Mouse (Mus musculus): ENCODE measurements around the gene Ceacam19. TPM values are rescaled to one million over a fixed set of nuclear protein-coding genes. Genes with fewer than 3 reads are reported as not detected.

Ceacam19 gene
- polyA plus RNA-seq, 1 experiment = not detected

- Histone ChIP-seq H3K4me3 (replicated peaks; ENCODE audit: control insufficient read depth, low read depth, low read length) (no peak overlapping the region), H3K27ac (ENCODE audit: control insufficient read depth, insufficient read depth, low read depth, low read length, poor library complexity) (no peak overlapping the region), H3K4me1 (ENCODE audit: control insufficient read depth, insufficient read depth, low read length) (peaks cover 5% of the 10 kb centered on the region; the same call in 1 of the 2 replicates)
- WGBS = 83% methylated on average over 6 of the region's 6 CpGs
- TF ChIP-seq POLR2A (IDR thresholded peaks at IDR 0.05; ENCODE audit: borderline replicate concordance, control insufficient read depth, low read depth, low read length) (no peak), CTCF (IDR thresholded peaks at IDR 0.05; ENCODE audit: control insufficient read depth, insufficient read depth, low read length) (no peak)
Observed at GRCm38 (mm10) chr7:19826756-19827155, 61.0 kb downstream of the Ceacam19 start.

Other genes starting within 250 kb of the Ceacam19 start
- 18.1 and 31.2 TPM in 2 replicates for gene Clptm1, start 222.9 kb downstream of the Ceacam19 start, polyA plus RNA-seq (2011; ENCODE audit: insufficient read depth, insufficient read length, low replicate concordance, missing spikeins)
- 13.2 TPM in 1 of 2 replicates, not detected in the other for gene Apoc2, start 210.0 kb downstream of the Ceacam19 start, polyA plus RNA-seq (2011; ENCODE audit: insufficient read depth, insufficient read length, low replicate concordance, missing spikeins)
- 7.6 TPM in 1 of 2 replicates, not detected in the other for gene Gm44805, start 206.5 kb downstream of the Ceacam19 start, polyA plus RNA-seq (2011; ENCODE audit: insufficient read depth, insufficient read length, low replicate concordance, missing spikeins)
- 3.6 and 18.7 TPM in 2 replicates for gene Apoc4, start 206.5 kb downstream of the Ceacam19 start, polyA plus RNA-seq (2011; ENCODE audit: insufficient read depth, insufficient read length, low replicate concordance, missing spikeins)
- 48.3 and 137 TPM in 2 replicates for gene Apoc1, start 195.3 kb downstream of the Ceacam19 start, polyA plus RNA-seq (2011; ENCODE audit: insufficient read depth, insufficient read length, low replicate concordance, missing spikeins)
- gene Apoe, start 188.8 kb downstream of the Ceacam19 start, polyA plus RNA-seq (2011; ENCODE audit: insufficient read depth, insufficient read length, low replicate concordance, missing spikeins) = 205 and 422 TPM in 2 replicates
- gene Tomm40, start 172.5 kb downstream of the Ceacam19 start, polyA plus RNA-seq (2011; ENCODE audit: insufficient read depth, insufficient read length, low replicate concordance, missing spikeins) = 19.2 and 19.3 TPM in 2 replicates
- 1.9 and 4.7 TPM in 2 replicates for gene Nectin2, start 137.5 kb downstream of the Ceacam19 start, polyA plus RNA-seq (2011; ENCODE audit: insufficient read depth, insufficient read length, low replicate concordance, missing spikeins)
- 0.79 and 4.5 TPM in 2 replicates for gene Bcam, start 116.9 kb downstream of the Ceacam19 start, polyA plus RNA-seq (2011; ENCODE audit: insufficient read depth, insufficient read length, low replicate concordance, missing spikeins)
- not detected in 2 replicates for gene Cblc, start 91.2 kb downstream of the Ceacam19 start, polyA plus RNA-seq (2011; ENCODE audit: insufficient read depth, insufficient read length, low replicate concordance, missing spikeins)
- gene Bcl3, start 65.2 kb downstream of the Ceacam19 start, polyA plus RNA-seq (2011; ENCODE audit: insufficient read depth, insufficient read length, low replicate concordance, missing spikeins) = 6.4 and 13.0 TPM in 2 replicates
- gene Gm19345, start 36.0 kb downstream of the Ceacam19 start, polyA plus RNA-seq (2011; ENCODE audit: insufficient read depth, insufficient read length, low replicate concordance, missing spikeins) = not detected in 2 replicates
- gene Ceacam16, start 26.7 kb downstream of the Ceacam19 start, polyA plus RNA-seq (2011; ENCODE audit: insufficient read depth, insufficient read length, low replicate concordance, missing spikeins) = 3.8 and 8.2 TPM in 2 replicates
- 2.6 and 4.7 TPM in 2 replicates for gene Pvr, start 33.2 kb upstream of the Ceacam19 start, polyA plus RNA-seq (2011; ENCODE audit: insufficient read depth, insufficient read length, low replicate concordance, missing spikeins)
- gene Igsf23, start 62.8 kb upstream of the Ceacam19 start, polyA plus RNA-seq (2011; ENCODE audit: insufficient read depth, insufficient read length, low replicate concordance, missing spikeins) = 0.52 TPM in 1 of 2 replicates, not detected in the other
- gene Ceacam20, start 77.4 kb upstream of the Ceacam19 start, polyA plus RNA-seq (2011; ENCODE audit: insufficient read depth, insufficient read length, low replicate concordance, missing spikeins) = 1.0 TPM in 2 replicates
- not detected in 2 replicates for gene Nlrp9b, start 103.5 kb upstream of the Ceacam19 start, polyA plus RNA-seq (2011; ENCODE audit: insufficient read depth, insufficient read length, low replicate concordance, missing spikeins)
- gene Vmn1r91, start 211.7 kb upstream of the Ceacam19 start, polyA plus RNA-seq (2011; ENCODE audit: insufficient read depth, insufficient read length, low replicate concordance, missing spikeins) = not detected in 2 replicates
- gene Gm16442, start 234.6 kb upstream of the Ceacam19 start, polyA plus RNA-seq (2011; ENCODE audit: insufficient read depth, insufficient read length, low replicate concordance, missing spikeins) = not detected in 2 replicates